Mouse (Mus musculus) forebrain, embryonic 12.5 days (tissue): ENCODE data around the gene Slc4a1. TPM values are rescaled to one million over a fixed set of nuclear protein-coding genes. Genes with fewer than 3 reads are reported as not detected.

ENCODE experiments used
- ATAC-seq: fragments of 200-750 bp; cut with Nextera tagmentation; 2 replicates; pipeline ENCODE4 v1.8.0; 2017; ENCODE audit warnings: moderate TSS enrichment; ENCODE audit not compliant: low FRiP score
- H3K27ac ChIP-seq: fragments of 300-500 bp; sonication (generic); 2 replicates; pipeline ENCODE4 v1.5.1; 2016; ENCODE audit warnings: mild to moderate bottlenecking
- H3K27me3 ChIP-seq: fragments of 300-500 bp; sonication (generic); 2 replicates; pipeline ENCODE4 v1.6.1; 2016; ENCODE audit warnings: mild to moderate bottlenecking
- H3K36me3 ChIP-seq: fragments of 300-500 bp; sonication (generic); replicated peaks from 2 replicates; pipeline ENCODE4 v1.6.1; 2016; ENCODE audit warnings: mild to moderate bottlenecking
- H3K4me1 ChIP-seq: fragments of 300-500 bp; sonication (generic); 2 replicates; pipeline ENCODE4 v1.6.1; 2016
- H3K4me2 ChIP-seq: fragments of 300-500 bp; sonication (generic); 2 replicates; pipeline ENCODE4 v1.6.1; 2016; ENCODE audit warnings: mild to moderate bottlenecking, moderate library complexity
- H3K4me3 ChIP-seq: fragments of 300-500 bp; sonication (generic); replicated peaks from 2 replicates; pipeline ENCODE4 v1.5.1; 2016; ENCODE audit warnings: mild to moderate bottlenecking
- H3K9ac ChIP-seq: fragments of 300-500 bp; sonication (generic); 2 replicates; pipeline ENCODE4 v1.6.1; 2016; ENCODE audit warnings: mild to moderate bottlenecking
- H3K9me3 ChIP-seq: fragments of 300-500 bp; sonication (generic); 2 replicates; pipeline ENCODE4 v1.6.1; 2016
- WGBS: fragments of 180-500 bp; shearing (Covaris S2); methylation state at CpG from one replicate; pipeline ENCODE4 v1.1.7; 2016; 5-methylcytosine and 5-hydroxymethylcytosine counted together
- polyA plus RNA-seq: library from polyadenylated mRNA; unstranded; fragments of >200 nt; fragmentation: Nextera tagmentation; extraction: Ambion mirVana; gene quantifications from 2 replicates; pipeline ENCODE4 v1.2.1, GENCODE M21; 2016

The Slc4a1 gene
- polyA plus RNA-seq, 1 experiment from 2014 or later, result 25.7 TPM

GRCm38 (mm10) chr11:102381341-102382100 lies 15.5 kb upstream of the Slc4a1 start:
- Histone ChIP-seq H3K4me3 (no peak overlapping the region), H3K9ac (no peak overlapping the region), H3K4me2 (no peak overlapping the region), H3K4me1 (peaks cover 2% of the 10 kb centered on the region), H3K27ac (no peak overlapping the region), H3K9me3 (0 out of 2 replicates have a peak, but pooled peaks cover 6% of the 10 kb centered on the region), H3K36me3 (no peaks in the 10 kb centered on the region), H3K27me3 (0 out of 2 replicates have a peak, but pooled peaks cover 3% of the 10 kb centered on the region)
- ATAC-seq, result no peak
- WGBS, result 55% methylated on average over 4 of the region's 4 CpGs

- no peak overlapping the region for H3K4me2 ChIP-seq
- 0 out of 2 replicates have a peak, but pooled peaks cover 6% of the 10 kb centered on the region for H3K9me3 ChIP-seq
- no peaks in the 10 kb centered on the region for H3K36me3 ChIP-seq
- no peak overlapping the region for H3K4me3 ChIP-seq
- 79% methylated on average over 5 of the region's 5 CpGs for WGBS
- peaks cover 17% of the 10 kb centered on the region for H3K4me1 ChIP-seq
- H3K27me3 ChIP-seq, result 0 out of 2 replicates have a peak, but pooled peaks cover 3% of the 10 kb centered on the region
- H3K27ac ChIP-seq, result no peak overlapping the region
- no peak for ATAC-seq
- no peak overlapping the region for H3K9ac ChIP-seq
Measured at GRCm38 (mm10) chr11:102380091-102380490, 14.1 kb upstream of the Slc4a1 start.

GRCm38 (mm10) chr11:102377186-102377585 lies 11.2 kb upstream of the Slc4a1 start:
- H3K27ac ChIP-seq, result no peak overlapping the region

GRCm38 (mm10) chr11:102376196-102376835 lies 10.3 kb upstream of the Slc4a1 start:
- Histone ChIP-seq H3K4me3 (peak overlapping the region; percentile 24; the same call in 1 of the 2 replicates), H3K27me3 (peaks cover 15% of the 10 kb centered on the region; the same call in 1 of the 2 replicates), H3K9ac (peak overlapping the region; percentile 33; the same call in 1 of the 2 replicates), H3K9me3 (0 out of 2 replicates have a peak, but pooled peaks cover 6% of the 10 kb centered on the region), H3K4me2 (peak overlapping the region; percentile 50), H3K4me1 (peaks cover 17% of the 10 kb centered on the region), H3K36me3 (no peaks in the 10 kb centered on the region), H3K27ac (peak overlapping the region; percentile 36; the same call in 1 of the 2 replicates)
- no peak for ATAC-seq
- WGBS, result 14% methylated on average over 8 of the region's 8 CpGs

More at GRCm38 (mm10) chr11:102377186-102377585, 11.2 kb upstream of the Slc4a1 start:
- H3K27me3 ChIP-seq, result peaks cover 12% of the 10 kb centered on the region; the same call in 1 of the 2 replicates
- H3K36me3 ChIP-seq, result no peaks in the 10 kb centered on the region
- peaks cover 17% of the 10 kb centered on the region for H3K4me1 ChIP-seq
- no peak for ATAC-seq
- H3K9ac ChIP-seq, result no peak overlapping the region
- WGBS, result 67% methylated on average over 12 of the region's 12 CpGs
- 0 out of 2 replicates have a peak, but pooled peaks cover 6% of the 10 kb centered on the region for H3K9me3 ChIP-seq
- no peak overlapping the region for H3K4me3 ChIP-seq
- no peak overlapping the region for H3K4me2 ChIP-seq

- WGBS, result 8% methylated on average over 23 of the region's 23 CpGs
- peak overlapping the region; percentile 36; the same call in 1 of the 2 replicates for H3K27ac ChIP-seq
- peak; percentile 60; the same call in 1 of the 2 replicates for ATAC-seq
- H3K9ac ChIP-seq, result peak overlapping the region; percentile 33
- no peaks in the 10 kb centered on the region for H3K36me3 ChIP-seq
- H3K9me3 ChIP-seq, result 0 out of 2 replicates have a peak, but pooled peaks cover 6% of the 10 kb centered on the region
- H3K4me3 ChIP-seq, result peak overlapping the region; percentile 24
- peak overlapping the region; percentile 50 for H3K4me2 ChIP-seq
- H3K4me1 ChIP-seq, result peaks cover 17% of the 10 kb centered on the region
- peaks cover 12% of the 10 kb centered on the region; the same call in 1 of the 2 replicates for H3K27me3 ChIP-seq
Measured at GRCm38 (mm10) chr11:102375196-102376173, 9.5 kb upstream of the Slc4a1 start.

- WGBS, result 82% methylated on average over 7 of the region's 7 CpGs
- no peaks in the 10 kb centered on the region for H3K36me3 ChIP-seq
- H3K4me3 ChIP-seq, result no peak overlapping the region
- H3K27me3 ChIP-seq, result peaks cover 12% of the 10 kb centered on the region; the same call in 1 of the 2 replicates
- H3K4me1 ChIP-seq, result peaks cover 17% of the 10 kb centered on the region
- H3K9ac ChIP-seq, result no peak overlapping the region
- ATAC-seq, result no peak
- no peak overlapping the region for H3K4me2 ChIP-seq
- H3K27ac ChIP-seq, result no peak overlapping the region
- H3K9me3 ChIP-seq, result 0 out of 2 replicates have a peak, but pooled peaks cover 6% of the 10 kb centered on the region
Measured at GRCm38 (mm10) chr11:102374108-102374725, 8.2 kb upstream of the Slc4a1 start.

GRCm38 (mm10) chr11:102373646-102374045 lies 7.6 kb upstream of the Slc4a1 start:
- Histone ChIP-seq H3K36me3 (no peaks in the 10 kb centered on the region), H3K27ac (peak overlapping the region; percentile 25; the same call in 1 of the 2 replicates), H3K9ac (no peak overlapping the region), H3K4me2 (no peak overlapping the region), H3K9me3 (0 out of 2 replicates have a peak, but pooled peaks cover 2% of the 10 kb centered on the region), H3K4me1 (peaks cover 17% of the 10 kb centered on the region), H3K27me3 (peaks cover 12% of the 10 kb centered on the region; the same call in 1 of the 2 replicates), H3K4me3 (no peak overlapping the region)
- WGBS, result 25% methylated on average over 2 of the region's 2 CpGs
- no peak for ATAC-seq

- Histone ChIP-seq H3K27me3 (peaks cover 12% of the 10 kb centered on the region; the same call in 1 of the 2 replicates), H3K9me3 (no peaks in the 10 kb centered on the region), H3K4me2 (no peak overlapping the region), H3K27ac (peak overlapping the region; percentile 25; the same call in 1 of the 2 replicates), H3K36me3 (no peaks in the 10 kb centered on the region), H3K9ac (no peak overlapping the region), H3K4me1 (peaks cover 17% of the 10 kb centered on the region), H3K4me3 (no peak overlapping the region)
- WGBS, result 51% methylated on average over 14 of the region's 14 CpGs
- no peak for ATAC-seq
Measured at GRCm38 (mm10) chr11:102372936-102373335, 6.9 kb upstream of the Slc4a1 start.

- H3K36me3 ChIP-seq, result no peaks in the 10 kb centered on the region
- H3K27me3 ChIP-seq, result peaks cover 12% of the 10 kb centered on the region; the same call in 1 of the 2 replicates
- no peak overlapping the region for H3K9ac ChIP-seq
- no peak overlapping the region for H3K4me3 ChIP-seq
- H3K4me1 ChIP-seq, result peaks cover 17% of the 10 kb centered on the region
- 87% methylated on average over 12 of the region's 12 CpGs for WGBS
- no peaks in the 10 kb centered on the region for H3K9me3 ChIP-seq
- H3K4me2 ChIP-seq, result no peak overlapping the region
- ATAC-seq, result no peak
- 0 out of 2 replicates have a peak overlapping the region, but pooled peaks have one; percentile 25 for H3K27ac ChIP-seq
Measured at GRCm38 (mm10) chr11:102371926-102372685, 6.1 kb upstream of the Slc4a1 start.

GRCm38 (mm10) chr11:102370285-102370684 lies 4.3 kb upstream of the Slc4a1 start:
- H3K36me3 ChIP-seq, result no peaks in the 10 kb centered on the region
- H3K9ac ChIP-seq, result no peak overlapping the region
- H3K9me3 ChIP-seq, result no peaks in the 10 kb centered on the region
- no peak overlapping the region for H3K4me3 ChIP-seq
- 56% methylated on average over 7 of the region's 7 CpGs for WGBS
- H3K27ac ChIP-seq, result no peak overlapping the region
- H3K4me2 ChIP-seq, result no peak overlapping the region
- no peak for ATAC-seq
- H3K27me3 ChIP-seq, result peaks cover 12% of the 10 kb centered on the region; the same call in 1 of the 2 replicates
- peaks cover 3% of the 10 kb centered on the region for H3K4me1 ChIP-seq
